Mouse (Mus musculus) spleen, postnatal 4 days (tissue): ENCODE results near the gene Prkg1.

ENCODE experiments used
- DNase-seq, 2 experiments: peaks; one replicate each; pipeline ENCODE4 v3.0.0; 2022; ENCODE audit warnings: low spot score in 2 of 2

Prkg1 gene

DNA sequence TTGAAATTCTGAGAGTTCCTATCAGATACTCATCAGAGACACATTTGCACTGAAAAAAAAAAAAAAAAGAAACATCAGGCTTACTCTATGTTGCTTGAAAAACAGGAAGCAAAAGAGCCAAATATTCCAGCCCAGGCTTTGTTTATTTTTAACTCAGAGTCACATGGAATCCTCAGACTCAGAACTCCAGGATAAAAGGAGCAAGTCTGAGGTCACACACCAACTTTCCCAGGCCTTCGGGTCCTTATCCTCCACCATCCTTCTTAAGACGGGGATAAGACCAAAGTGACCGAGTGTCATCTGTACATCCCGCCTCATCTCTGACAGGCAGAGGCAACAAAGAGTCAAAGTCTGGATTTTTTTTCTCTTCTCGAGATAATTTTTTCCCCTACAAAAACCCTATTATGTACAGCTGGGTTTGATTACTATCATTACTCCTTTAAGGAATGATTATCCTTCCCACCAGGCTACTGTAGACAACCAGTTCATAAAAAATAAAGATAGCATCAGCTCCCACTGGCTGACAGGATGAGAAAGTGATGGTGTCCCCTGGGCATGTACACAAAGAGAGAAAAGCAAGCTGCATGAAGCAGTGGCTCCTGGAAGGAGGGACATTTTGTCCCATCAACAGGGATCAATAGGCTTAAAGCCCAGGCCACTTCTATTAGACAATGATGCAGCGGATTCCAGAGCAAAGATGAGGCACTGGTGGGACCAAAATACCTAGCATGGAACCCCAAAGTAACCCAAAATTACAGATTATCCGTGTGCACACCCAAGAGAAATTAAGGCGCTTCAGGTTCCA lies 21.4 kb downstream of the Prkg1 start:
- no peak for DNase-seq

DNA sequence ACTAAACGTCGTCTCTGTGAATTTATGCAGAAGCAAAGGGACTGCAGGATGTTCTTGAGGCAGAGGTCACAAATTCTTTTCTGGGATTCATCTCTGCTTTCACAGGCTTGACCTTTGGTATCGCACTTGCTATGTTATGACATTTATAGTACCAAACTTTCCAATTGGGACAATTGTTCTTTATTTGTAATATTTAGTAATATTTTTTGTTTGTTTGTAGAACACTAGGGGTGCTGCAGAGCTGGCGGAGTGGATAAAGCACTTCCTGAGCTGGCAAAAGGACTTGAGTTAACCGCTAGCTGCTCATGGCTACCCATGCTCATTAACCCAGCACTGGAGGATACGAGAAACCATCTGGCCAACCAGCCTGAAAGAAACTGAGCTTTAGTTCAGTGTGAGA lies 49.9 kb downstream of the Prkg1 start:
- DNase-seq = no peak

DNA sequence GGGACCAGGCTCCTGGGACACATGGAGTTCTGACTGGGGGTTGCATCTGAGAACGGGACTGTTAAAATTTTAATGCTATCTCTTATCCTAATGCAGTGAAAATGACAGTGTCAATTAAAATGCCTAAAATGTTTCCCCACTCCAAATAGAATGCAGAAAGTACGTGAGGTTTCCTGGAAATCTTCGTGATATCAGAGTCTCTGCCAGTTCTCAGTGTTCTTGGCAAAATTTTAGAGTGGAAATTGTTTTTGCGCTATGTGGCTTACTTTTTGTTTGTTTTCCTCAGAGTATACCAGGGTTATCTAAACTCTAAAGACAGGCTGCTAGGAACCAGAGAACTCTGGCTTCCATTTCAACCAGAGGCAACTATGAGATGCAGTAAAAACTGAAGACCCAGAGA lies 50.4 kb downstream of the Prkg1 start:
- DNase-seq = no peak

DNA sequence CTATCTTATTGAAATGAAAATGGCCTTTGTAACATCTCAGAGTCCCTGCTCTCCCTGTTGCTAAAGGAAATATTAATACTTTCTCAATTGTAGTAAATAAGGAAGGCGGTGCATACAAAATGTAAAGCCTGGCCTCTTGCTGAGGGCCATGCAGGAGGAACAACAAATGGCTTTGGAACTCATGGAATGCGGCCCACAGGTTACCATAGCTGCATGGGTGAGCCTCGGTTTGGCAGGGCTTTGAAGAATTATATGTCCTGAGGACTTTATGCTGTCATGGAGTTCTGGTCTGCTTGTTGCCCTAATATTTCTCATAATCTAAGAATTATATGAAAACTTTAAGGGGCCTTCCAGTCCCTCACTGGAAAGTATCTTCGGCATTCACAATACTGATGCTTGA lies 51.5 kb downstream of the Prkg1 start:
- no peak for DNase-seq

DNA sequence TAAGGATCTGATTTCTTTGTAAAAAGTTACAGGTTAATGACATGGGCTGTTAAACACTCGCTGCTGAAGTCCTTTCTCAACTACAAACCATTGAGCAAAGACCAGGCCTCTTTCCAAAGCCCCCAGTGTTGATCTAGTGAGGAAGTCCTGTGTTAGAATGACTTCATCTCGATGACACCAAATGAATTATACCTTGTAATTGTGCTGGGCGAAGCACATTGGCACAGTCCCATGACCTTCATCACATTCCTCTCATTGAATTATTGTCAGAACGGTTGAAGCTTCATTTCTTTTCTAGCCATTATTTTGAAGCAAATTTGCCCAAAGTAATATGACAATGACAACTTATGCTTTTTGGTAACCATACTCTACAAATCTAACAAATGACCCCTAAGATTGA lies 54.5 kb downstream of the Prkg1 start:
- no peak for DNase-seq

DNA sequence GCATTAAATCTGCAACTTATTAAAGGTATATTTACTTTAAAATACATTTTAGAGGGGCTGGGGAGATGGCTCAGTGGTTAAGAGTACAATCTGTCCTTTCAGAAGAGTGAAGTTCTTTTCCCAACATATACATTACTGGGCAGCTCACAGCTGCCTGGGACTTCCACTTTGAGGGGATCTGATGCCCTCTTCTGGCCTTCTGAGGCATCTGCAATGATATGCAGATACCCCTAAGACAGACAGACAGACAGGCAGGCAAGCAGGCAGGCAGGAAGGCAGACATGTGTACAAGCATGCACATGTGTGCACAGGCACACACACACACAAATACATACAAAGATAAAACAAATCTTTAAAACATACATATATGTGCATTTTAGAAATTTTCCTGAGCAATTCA lies 60.8 kb downstream of the Prkg1 start:
- DNase-seq = no peak

DNA sequence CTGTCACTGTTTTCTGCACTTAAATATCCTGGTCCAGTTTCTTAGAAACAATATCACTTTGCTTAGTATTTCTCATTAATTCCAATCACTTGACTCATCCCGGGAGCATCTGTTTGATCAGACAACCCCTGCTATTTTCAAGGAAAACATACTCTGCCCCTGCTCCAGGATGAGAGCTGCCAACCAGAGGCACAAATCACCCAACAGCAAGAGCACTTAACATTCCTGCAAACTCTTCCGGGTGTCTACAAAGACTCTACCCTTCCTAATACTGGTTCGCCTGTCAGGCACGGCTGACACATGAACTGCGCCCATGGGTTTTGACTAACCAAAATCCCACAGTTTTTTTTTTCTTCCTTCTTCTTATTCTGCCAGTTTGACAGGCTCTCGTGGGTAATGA lies 65.9 kb downstream of the Prkg1 start:
- DNase-seq = no peak

DNA sequence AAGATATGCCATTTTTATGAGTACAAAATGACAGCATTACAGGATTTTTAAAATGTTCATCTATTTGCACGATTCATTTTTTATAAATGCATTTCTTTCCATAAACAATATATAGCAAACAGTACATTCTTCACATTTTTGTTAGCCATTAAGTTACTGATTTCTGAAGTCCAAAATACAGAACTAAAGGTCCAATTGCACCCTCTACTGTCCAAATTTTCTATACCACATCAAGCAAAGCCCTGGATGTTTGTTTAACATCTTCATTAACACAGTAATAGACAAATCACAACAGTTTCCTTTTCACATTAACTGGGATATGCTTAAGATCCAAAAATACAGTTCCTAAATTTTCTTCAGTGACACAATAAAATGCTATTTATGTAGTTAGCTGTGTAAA lies 84.0 kb downstream of the Prkg1 start:
- DNase-seq = no peak

DNA sequence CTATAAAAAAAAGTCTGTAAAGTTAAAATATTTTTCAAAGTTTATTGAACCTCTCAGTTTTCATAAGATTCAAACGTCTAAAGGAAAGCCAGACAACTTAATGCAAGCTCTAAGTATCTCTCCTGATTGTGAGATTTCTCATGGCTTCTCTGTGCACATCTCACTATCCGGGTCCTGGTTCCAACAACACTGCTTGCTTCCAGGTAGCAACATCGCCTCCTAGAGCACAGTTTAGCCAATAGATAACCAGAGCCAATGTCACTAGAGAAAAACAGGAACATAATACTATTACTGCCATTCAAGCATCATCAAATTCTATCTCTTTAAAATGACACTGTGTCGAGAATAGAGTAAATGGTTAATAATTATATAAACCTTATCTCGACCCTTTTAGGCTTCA lies 86.5 kb downstream of the Prkg1 start:
- no peak for DNase-seq

DNA sequence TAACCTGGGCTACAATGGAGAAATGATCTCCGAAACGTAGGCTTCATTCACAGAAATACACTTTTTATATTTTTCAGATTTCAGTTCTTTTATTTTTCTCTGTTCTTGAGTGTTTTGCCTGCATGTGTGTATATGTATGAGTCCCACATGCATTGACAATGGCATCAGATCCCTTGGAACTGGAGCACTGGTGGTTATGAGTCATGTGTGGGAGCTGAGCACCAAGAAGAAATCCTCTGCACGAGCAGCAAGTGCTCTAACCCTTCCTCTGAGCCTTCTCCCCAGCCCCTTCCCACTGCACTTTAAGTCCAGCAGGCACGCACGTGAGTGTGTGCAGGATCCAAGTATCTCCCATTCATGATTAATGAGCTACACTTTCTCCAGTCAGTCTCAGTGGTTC lies 93.1 kb downstream of the Prkg1 start:
- no peak for DNase-seq

DNA sequence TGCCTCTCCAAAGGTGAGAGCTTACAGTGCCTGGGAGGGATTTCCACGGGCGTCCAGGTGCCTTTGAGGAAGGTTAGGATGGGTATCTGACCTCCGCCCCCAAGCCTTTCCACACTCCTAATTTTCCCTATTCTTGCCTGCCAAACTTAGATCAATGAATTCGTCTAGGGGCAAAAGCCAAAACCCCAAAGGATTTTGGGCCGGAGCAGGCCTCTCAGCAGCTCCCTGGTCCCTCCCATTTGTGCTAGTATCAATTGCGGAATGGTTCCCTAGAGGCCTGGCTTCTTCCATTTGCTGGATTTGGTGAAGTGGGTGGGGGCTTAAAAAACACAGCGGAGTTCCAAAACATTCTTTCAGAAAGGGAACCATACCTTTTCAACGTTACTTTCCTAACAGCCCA lies 99.8 kb downstream of the Prkg1 start:
- no peak for DNase-seq

DNA sequence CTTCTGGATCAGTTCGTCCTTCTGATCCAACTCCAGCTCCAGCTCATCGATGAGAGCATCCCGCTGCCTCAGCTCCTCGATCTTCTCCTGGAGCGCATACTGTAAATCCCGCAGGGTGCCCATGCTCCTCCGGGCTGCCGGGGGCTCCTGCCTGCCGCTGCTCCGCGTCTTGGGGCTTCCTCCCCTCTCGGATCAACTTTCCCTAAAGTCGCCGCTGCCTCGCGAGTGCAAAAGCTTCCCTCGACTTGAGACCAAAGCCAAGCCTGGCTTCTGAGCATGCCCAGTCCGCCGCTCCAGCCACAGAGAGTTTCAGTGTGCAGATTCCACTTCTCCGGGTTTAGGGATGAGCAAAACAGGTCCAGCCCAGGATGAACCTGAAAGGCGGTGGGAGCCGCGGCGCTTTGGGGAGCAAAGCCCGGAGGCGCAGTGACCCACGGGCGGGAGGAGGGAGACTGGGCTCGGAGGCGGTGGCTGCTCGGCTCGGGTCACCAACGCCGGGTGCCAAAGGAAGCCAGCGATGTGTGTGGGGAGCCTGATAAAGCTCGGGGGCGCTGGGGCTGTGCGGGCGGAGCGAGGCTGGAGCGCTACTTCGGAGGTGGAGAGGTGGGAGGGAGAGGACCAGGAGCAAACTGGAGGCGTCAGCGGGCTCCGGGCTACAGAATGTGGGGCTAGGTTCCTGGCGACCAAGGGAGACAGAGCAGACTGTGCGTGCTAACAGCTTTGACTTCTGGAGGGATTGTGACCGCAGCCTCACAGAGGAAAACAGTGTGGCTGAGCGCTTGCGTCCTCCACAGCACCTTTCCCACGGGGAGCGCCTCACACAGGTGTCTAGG lies 100.5 kb downstream of the Prkg1 start:
- DNase-seq = peak in 1 of 2 experiments; percentile 63

DNA sequence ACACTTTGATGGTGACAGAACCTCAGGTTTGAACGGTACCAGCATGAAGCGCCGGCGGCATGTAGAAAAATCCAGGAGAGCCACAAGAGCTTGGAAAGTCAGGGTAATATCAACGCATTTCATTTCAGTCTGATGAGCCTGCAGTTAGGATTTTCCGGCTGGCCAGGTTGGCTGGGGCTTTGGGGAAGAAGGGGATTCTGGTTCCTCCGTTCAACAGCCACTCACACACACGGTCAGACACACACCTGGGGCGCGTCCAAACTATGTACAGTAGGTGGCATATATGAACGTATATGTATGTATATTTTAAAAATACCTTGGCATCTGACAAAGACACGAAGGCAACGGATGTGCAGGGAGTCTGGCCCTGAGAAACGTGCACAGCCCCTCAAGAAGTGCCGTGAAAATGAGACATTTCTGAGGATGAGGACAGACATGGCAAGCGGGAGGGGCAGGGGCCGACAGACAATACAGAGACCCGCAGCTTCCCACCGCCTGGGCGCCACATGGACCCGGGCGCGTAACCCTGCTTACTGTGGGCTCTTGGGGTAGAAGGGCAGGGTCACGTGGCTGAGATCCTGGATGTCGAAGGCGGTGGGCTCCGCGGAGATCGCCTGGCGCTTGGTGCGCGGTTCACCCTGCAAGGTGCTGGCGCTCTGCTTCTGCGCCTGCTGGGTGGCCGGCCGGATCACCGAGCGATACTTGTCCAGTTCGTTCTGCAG lies 101.2 kb downstream of the Prkg1 start:
- DNase-seq = no peak

DNA sequence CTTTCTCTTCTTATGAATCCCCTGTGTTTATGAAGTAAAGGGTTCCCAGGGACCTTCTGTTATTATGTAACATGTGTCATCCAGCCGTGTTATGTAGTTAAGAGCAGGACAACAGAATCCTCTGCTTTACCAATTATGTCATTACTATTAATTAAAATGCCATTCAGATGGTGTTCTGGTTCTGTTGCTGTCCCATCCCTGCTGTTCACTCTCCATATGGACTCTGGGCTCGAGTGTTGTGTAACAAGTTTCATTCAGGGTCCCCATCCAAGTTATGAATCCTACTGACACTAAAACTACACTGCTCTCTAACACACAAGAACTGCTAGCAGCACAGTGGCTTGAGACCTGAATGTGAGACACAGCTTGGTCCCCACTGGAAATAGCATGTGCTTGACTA lies 102.0 kb downstream of the Prkg1 start:
- DNase-seq = no peak

DNA sequence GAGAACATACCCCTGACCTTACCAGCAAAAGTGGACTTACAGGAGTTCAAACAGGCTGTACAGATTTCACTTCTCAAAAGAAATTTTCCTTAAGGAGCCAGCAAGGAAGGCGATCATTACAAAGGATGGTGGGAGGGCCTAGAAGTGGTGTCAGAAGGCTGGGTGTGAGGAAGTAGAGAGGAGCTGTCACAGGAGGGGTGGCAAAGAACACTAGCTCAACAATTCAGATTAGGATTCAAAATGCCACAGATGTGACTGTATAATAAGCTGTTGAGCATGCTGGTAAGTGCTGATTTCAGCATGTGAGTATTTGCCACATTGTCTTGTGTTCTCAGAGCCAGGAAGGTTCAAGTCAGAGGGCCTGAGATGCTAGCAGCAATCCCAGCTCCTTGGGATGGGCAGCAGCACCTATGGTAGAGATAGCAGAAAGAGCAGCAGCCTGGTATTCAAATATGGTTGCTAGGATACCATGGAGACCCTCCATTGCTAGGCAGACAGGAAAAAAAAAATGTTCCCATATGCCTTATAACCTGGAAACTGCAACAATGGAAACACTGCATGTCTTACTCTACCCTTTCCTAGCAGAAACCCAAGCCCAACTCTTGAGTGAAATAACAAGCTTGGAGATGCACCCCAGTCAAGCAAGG lies 106.0 kb downstream of the Prkg1 start:
- no peak for DNase-seq

DNA sequence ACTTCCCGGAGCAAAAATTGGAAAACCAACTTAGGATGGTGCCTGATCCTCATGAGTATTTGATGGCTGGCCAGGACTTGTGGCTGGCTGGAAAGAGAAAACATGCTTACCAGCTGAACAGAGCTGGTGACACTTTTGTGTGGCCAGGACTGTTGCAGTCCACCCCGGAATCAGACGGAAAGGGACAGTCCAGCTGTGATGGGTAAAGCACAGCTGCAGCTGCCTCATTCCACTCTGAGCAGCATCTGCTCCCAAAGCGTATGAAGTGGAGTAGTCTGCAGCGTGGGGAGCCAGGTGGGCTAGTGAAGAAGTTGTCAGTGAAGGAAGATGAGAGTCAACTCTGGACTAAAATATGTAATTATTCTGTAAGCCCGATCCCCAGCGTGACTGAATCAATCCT lies 108.6 kb downstream of the Prkg1 start:
- no peak for DNase-seq

DNA sequence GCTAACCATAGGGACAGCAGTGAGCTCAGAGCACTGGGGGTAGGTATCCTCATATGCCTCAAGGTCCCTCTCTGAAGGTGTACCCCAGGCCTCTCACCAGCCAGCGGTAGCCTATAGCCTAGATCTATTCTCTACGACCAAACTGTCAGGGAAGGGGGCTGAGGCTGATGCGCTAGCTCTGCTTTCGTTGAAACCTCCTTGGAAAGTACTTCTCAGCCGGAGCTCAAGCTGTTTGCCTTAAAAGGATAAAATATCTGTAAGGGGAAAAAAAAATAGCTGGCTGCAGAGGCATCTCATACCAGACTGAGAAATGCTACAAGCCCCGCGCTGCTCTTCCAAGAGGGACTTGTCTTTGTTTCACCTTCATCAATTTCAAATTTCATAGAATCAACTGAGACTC lies 109.0 kb downstream of the Prkg1 start:
- no peak for DNase-seq

DNA sequence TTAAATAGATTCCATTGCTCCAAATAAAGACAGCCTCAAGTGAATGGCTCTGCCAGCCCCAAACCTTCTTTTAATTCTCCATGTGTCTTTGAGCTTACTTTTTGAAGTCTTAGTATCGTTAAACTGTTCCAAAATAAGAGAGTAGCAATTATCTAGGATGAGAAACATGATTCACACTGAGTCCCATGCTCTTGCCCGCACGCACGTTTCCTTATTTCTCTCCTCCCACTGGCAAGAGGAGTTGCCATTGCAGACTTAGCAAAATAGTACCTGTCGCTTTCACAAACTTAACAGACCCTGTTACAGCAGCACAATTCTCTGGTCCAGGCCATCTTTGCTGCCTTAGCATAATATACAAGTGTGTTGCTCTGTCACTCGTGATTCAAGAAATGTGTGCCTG lies 110.8 kb downstream of the Prkg1 start:
- no peak for DNase-seq

DNA sequence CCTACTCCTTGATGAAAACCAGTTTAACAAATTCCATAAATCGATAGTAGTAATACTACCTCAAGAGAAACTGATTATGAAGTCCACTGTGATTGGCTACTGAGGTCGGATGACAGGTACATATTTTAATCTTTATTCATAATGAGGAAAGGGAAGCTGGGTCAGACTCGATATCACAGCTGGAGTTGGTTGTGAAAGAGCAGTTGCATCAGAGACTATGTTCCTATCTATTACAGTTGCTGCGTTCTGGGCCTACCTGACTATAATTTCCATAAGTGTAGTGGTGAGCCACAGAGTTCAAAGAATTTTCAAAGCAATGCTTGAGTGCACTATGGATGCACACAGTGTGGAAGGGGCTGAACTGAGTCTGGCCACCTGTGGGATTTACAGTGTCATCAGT lies 114.4 kb downstream of the Prkg1 start:
- DNase-seq = no peak

DNA sequence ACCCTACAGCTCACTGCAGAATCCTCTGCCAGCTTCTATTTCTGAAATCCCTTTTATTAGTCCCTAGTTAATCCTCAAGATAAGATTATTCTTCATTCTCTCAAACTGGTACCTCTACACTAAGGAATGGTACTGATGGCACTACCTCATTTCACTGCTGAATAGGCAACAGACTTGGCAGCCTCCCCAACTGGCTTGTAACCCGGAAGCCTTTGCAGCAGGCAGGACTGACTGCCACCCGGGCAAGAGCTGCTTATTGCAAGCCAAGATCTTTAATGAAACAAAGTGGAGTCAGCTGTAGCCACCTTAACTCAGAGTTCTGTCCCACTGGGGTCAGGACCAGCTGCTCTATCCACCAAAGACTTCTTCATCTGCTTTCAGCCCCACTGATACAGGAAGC lies 117.3 kb downstream of the Prkg1 start:
- no peak for DNase-seq

DNA sequence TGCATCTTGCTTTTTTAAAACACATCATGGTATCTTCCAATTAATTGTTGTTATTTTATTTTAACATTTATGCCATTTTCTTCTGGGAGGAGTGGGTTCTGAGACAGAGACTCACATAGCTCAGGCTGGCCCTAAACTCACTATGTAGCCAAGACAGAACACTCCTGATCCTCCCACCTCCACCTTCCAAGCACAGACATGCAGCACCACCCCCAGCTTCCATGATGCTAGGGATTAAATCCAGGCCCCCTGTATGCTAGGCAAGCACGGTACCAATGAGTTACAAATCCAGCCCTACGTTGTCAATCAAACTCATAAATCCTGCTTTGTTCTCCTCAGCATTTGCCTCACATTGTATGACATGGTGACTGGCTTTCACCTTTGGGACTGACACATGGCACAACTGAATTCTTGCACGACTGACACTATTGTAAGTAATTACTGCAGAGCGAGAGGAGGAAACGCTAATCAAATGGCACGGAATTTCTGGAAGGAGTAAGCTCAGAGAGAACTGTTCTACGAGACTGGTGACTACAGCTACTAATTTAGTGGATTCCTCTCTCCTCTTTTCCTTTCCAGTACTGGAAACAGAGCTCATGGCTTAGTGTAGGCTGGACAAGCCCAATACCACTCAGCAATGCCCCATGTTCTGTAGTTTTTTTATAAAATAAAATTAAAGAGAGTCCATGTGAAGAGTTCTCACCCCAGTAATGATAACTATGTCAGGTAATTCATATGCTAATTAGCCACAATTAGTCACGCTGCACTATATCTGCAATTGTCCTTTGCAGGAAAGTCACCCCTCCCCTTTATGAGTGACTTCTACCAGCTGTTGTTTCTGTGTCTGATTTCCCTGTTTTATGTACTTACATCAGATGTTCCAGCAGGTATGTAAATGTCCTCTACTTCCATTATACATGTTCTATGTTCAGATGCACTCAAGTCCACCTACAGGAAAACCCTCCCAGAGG lies 133.6 kb downstream of the Prkg1 start:
- no peak for DNase-seq
